Mouse (Mus musculus) left cerebral cortex, postnatal 10 days (tissue): ENCODE results near the gene Pip5k1c. TPM values are rescaled to one million over a fixed set of nuclear protein-coding genes. Genes with fewer than 3 reads are reported as not detected.

Source experiments
- DNase-seq, 2 experiments: peaks; one replicate each; pipeline ENCODE4 v3.0.0; 2021 to 2022; ENCODE audit warnings: low spot score in 2 of 2, mixed read lengths in 1 of 2; ENCODE audit errors: extremely low spot score in 1 of 2
- intact Hi-C: fragments of 180-260 bp; cut with DNase I; formaldehyde crosslinking; loops from one replicate; pipeline ENCODE4 v1.15.1; 2025
- total RNA-seq, 2 experiments: library from RNA; stranded (reverse); gene quantifications; 2 replicates each; pipeline ENCODE4 v1.2.3; 2021

Pip5k1c gene
- total RNA-seq, 2 experiments from 2014 or later, result 336 to 340 TPM

- peak in 1 of 2 experiments; percentile 48 for DNase-seq
- intact Hi-C loops, result no loop called here
Measured at GRCm38 (mm10) chr10:81298369-81299100, 5.8 kb downstream of the Pip5k1c start.

GRCm38 (mm10) chr10:81299585-81300351 is 7.0 kb downstream of the Pip5k1c start:
- intact Hi-C loops, result no loop called here
- DNase-seq, result no peak

GRCm38 (mm10) chr10:81300352-81300907 is 7.7 kb downstream of the Pip5k1c start:
- intact Hi-C loops, result no loop called here
- no peak for DNase-seq

- intact Hi-C loops, result no loop called here
- no peak for DNase-seq
Measured at GRCm38 (mm10) chr10:81301321-81301720, 8.6 kb downstream of the Pip5k1c start.

DNA sequence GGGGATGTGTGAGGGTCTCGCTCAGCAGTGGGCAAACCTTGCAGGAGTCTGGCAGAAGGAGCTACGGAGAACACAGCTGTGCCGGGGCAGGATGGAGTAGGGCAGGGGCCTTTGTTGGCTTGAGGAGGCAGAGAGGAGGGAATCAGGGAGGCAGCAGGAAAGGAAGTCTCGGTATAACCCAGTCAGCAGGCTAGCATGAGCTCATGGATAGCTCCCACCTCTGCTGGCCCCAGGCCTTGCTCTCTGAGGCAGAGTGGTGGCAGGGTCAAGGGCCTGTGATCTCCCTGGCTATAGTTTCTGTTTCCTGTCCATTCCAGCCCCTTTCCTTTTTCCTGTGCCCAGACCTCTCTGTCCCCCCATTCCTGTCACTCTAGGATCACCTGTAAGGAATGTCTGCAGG is 9.5 kb downstream of the Pip5k1c start:
- intact Hi-C loops, result no loop called here
- DNase-seq, result no peak

DNA sequence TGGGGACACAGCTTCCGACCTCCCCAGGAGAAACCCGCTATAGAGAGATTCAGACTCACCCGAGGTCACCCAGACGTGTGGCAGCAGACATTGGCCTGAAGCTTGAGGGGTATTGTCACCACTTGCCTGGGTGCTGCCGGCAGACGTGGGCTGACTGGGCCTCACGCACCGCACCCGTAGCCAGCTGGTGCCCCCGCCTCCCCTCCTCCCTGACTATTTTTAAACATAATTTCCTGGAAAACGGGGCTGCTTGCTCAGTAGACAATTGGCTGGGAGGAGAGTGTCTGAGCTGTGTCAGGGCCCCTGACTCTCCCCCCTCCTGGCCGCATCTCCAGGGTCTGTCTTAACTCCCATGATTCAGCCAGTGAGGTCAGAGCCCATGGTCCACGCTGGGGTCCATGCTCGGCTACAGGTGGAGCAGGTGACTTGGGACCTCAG is 10.0 kb downstream of the Pip5k1c start:
- intact Hi-C loops, result no loop called here
- DNase-seq, result peak in 1 of 2 experiments; percentile 69

DNA sequence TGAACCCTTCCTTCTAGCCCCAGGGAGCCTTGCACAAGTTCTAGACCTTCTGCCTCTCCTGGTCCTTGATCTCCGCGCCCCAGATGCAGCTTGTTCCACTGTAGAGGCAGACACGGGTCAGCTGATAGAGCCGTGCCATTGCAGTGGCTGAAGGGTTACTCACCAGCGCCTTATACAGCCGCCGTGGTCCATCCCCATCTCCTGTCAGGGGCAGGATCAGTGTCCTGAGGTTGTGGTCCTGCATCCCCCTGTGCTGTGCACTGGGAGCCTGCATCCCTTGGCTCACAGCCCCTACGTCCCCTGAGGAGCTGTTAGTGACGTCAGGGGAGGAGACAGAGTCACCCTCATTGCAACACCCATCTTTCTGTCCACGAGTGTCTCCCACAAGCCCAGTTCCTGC is 10.5 kb downstream of the Pip5k1c start:
- no peak for DNase-seq
- intact Hi-C loops, result no loop called here

DNA sequence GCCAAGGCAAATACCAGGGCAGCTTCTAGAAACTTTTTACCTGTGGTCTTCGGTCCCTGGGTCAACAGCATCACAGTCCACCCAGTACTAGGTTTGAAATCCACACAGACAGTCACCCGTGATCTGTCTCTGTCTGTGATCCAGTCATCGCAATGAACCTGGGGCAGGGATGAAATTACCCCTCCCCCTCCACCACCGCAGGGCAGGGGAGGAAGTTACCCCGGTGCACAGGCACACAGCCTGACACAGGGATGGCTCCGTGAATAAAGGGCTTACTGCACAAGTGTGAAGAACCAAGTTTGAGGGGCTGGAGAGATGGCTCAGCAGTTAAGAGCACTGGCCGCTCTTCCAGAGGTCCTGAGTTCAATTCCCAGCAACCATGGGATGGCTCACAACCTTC is 11.0 kb downstream of the Pip5k1c start:
- DNase-seq, result no peak
- intact Hi-C loops, result no loop called here

GRCm38 (mm10) chr10:81304597-81305238 is 12.0 kb downstream of the Pip5k1c start:
- intact Hi-C loops, result no loop called here
- DNase-seq, result peak in 1 of 2 experiments; percentile 69

GRCm38 (mm10) chr10:81305663-81306062 is 12.9 kb downstream of the Pip5k1c start:
- DNase-seq, result no peak
- intact Hi-C loops, result no loop called here

DNA sequence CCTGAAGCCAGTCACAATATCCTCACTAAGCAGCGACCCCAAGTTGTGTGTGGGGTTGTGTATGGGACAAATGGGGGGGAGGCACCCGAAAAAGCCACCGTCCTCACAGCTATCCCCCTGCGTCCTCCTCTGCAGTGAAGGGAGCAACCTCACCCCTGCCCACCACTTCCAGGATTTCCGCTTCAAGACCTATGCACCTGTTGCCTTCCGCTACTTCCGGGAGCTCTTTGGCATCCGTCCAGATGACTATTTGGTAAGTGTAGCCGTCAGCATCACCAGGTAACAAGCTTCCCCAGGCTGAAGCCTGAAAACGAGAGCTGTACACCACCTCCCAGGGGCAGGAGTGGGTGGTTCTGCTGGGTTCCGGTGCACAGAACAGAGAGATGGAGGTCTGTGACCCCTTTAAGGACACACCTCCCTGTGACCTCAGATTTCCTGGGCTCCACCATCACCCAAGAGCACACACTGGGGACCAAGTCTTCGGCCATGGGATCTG is 13.5 kb downstream of the Pip5k1c start:
- no peak for DNase-seq
- intact Hi-C loops, result no loop called here

DNA sequence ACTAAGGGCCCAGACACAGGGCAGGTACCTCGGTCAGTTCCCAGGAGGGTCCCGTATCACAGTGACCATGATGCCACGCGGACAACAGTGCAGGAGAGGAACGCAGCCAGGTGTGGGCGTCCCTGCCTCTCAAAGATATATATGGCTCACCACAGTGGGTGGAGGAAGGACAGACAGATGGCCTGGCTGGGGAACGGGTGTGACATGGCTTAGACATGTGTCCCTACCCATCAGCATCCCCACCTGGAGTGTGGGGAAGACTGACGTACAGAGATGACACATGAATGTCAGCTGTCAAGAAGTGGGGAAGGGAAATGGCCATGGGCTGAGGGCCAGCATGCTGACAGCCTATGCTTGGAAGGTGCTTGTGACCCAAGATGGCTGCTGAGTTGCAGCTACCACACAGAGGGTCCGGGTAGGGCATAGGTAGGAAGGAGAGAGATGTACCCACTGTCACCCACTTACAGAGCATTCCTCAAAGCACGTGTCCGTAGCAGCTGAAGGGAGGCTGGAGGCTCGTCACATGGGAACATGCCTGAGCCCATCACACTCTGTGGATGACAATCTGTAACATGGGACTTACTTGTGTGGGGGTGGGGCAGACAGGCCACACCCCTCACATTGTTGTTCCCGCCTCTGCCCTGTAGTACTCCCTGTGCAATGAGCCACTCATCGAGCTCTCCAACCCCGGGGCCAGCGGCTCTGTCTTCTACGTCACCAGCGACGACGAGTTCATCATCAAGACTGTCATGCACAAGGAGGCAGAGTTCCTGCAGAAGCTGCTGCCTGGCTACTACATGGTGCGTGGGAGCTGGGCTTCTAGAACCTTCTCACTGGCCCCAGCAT is 14.3 kb downstream of the Pip5k1c start:
- DNase-seq, result peak in 1 of 2 experiments; percentile 38
- intact Hi-C loops, result no loop called here

DNA sequence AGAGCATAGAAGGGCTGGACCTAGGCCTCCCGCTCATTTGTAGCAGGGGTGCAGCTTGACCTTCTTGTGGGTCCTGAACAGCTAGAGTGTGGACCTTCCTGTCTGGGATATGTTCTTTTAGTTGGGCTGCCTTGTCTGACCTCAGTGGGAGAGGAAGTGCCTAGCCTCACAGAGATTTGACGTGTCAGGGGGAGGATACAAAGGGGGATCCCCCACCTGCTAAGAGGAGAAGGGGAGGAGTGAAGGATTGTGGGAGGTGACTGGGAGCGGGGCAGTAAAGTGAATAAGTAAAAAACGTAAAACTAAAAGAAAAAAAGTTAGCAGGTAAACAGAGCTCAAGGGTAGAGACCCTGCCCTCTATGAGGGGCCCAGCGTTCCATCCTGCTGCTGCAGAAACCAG is 16.8 kb downstream of the Pip5k1c start:
- DNase-seq, result no peak
- intact Hi-C loops, result no loop called here

- intact Hi-C loops, result no loop called here
- DNase-seq, result no peak
Measured at GRCm38 (mm10) chr10:81313581-81313980, 20.8 kb downstream of the Pip5k1c start.

DNA sequence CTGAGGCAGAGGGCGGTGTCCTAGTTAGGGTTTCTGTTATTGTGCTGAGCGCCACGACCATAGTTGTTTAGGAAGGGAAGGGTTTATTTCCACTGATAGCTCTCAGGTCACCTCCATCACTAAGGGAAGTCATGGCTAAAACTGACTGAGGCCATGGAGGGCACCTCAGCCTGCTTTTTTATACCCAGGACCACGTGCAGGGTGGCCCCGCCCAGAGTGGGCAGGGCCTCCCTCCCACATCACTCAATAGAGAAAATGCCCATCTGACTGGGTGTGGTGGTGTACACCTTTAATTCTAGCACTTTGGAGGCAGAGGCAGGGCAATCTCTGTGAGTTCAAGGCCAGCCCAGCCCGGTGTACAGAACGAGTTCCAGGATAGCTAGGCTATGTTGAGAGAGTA is 21.4 kb downstream of the Pip5k1c start:
- intact Hi-C loops, result no loop called here
- no peak for DNase-seq

DNA sequence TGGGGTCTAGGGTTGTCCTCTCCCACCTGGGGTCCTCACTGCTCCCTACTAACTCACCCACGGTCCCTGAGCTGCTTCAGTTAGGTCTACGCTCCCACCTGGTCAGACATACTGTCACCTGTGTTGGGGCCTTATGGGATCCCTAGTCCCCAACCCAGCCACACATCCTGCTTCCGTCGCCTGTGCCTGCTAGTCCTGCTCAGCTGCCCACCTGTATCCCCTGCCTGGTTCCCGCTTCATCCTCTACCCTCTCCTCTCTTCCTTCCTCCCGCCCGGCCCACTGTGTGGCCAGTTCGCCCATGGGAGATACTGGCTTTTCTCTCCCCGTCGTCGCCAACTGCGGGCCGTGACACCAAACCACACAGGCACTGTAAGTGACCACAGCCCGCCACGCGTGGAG is 22.8 kb downstream of the Pip5k1c start:
- no peak for DNase-seq
- intact Hi-C loops, result no loop called here

GRCm38 (mm10) chr10:81316338-81317060 is 23.7 kb downstream of the Pip5k1c start:
- intact Hi-C loops, result no loop called here

DNA sequence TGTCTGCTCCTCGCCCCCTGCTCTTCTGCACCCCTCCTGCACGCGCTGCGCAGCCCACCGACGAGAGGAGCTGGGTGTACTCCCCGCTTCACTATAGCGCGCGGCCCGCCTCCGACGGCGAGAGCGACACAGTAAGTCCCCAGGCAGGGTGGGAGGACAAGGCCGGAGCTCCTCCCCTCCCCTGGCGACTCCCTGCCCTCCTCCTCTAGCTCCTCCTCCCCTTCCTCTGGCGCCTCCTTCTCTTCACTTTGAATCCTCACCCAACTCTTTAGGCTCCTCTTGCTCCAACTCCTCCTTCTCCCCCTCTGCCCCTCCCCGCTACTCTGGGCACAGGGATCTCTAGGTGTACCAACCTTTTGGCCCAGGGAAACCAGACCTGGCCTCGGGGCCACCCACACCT is 24.5 kb downstream of the Pip5k1c start:
- intact Hi-C loops, result no loop called here
- DNase-seq, result peak in 1 of 2 experiments; percentile 75

More at GRCm38 (mm10) chr10:81316338-81317060, 23.7 kb downstream of the Pip5k1c start:
- DNase-seq, result no peak
